Mouse (Mus musculus): Measurements from ENCODE around the gene Bend3. TPM values are rescaled to one million over a fixed set of nuclear protein-coding genes. Genes with fewer than 3 reads are reported as not detected.

Gene Bend3
- polyA plus RNA-seq (2014; fragmentation: Nextera tagmentation; extraction: Ambion mirVana): 4.6 and 5.6 TPM in 2 replicates

- under 1% methylated on average over 81 of the region's 101 CpGs for WGBS
- no peaks in the 10 kb centered on the region for H3K27me3 ChIP-seq (ENCODE audit: control insufficient read depth, insufficient read depth, low read length)
- peak within 1 kb of the TSS; percentile 95 for H3K9ac ChIP-seq (ENCODE audit: low read length)
- peak; percentile 32 for ATAC-seq (ENCODE audit: insufficient number of reproducible peaks, insufficient read depth, low FRiP score, low read depth)
- H3K9me3 ChIP-seq (ENCODE audit: control insufficient read depth, low read length): no peaks in the 10 kb centered on the region
- H3K4me1 ChIP-seq (ENCODE audit: control insufficient read depth in 2 of 2, insufficient read depth in 2 of 2, low read length in 2 of 2): peaks cover 9 to 30% of the 10 kb centered on the region in 2 experiments; a peak in 3 of 4 replicates
- peak within 1 kb of the TSS; percentile 89 to 90 for H3K4me3 ChIP-seq (ENCODE audit: control insufficient read depth in 1 of 2, insufficient read depth in 1 of 2, low read depth in 1 of 2, low read length in 2 of 2)
- H3K27ac ChIP-seq (replicated peaks in 1 of 2; ENCODE audit: control insufficient read depth in 1 of 2, insufficient read depth in 1 of 2, low read depth in 2 of 2, low read length in 2 of 2): peak within 1 kb of the TSS; percentile 86 to 98
- H3K4me2 ChIP-seq (ENCODE audit: low read length): peak within 1 kb of the TSS; percentile 96
- H3K36me3 ChIP-seq (ENCODE audit: control insufficient read depth, insufficient read depth, low read length): no peaks in the 10 kb centered on the region
Measured at GRCm38 (mm10) chr10:43478751-43479435, at the start of gene Bend3. Bend3 (plus strand) TSS chr10:43478831.

- no peak overlapping the region for H3K4me3 ChIP-seq (ENCODE audit: control insufficient read depth in 1 of 2, insufficient read depth in 1 of 2, low read depth in 1 of 2, low read length in 2 of 2)
- H3K27me3 ChIP-seq (ENCODE audit: control insufficient read depth, insufficient read depth, low read length): no peaks in the 10 kb centered on the region
Measured at GRCm38 (mm10) chr10:43430606-43431005, 48.0 kb upstream of the Bend3 start.

GRCm38 (mm10) chr10:43434326-43434725 is 44.3 kb upstream of the Bend3 start:
- no peak overlapping the region for H3K4me2 ChIP-seq (ENCODE audit: low read length)
- no peak overlapping the region for H3K27ac ChIP-seq (replicated peaks in 1 of 2; ENCODE audit: control insufficient read depth in 1 of 2, insufficient read depth in 1 of 2, low read depth in 2 of 2, low read length in 2 of 2)
- 92% methylated on average over 4 of the region's 4 CpGs for WGBS
- no peaks in the 10 kb centered on the region for H3K36me3 ChIP-seq (ENCODE audit: control insufficient read depth, insufficient read depth, low read length)
- H3K4me1 ChIP-seq (ENCODE audit: control insufficient read depth in 2 of 2, insufficient read depth in 2 of 2, low read length in 2 of 2): peaks cover under 1% of the 10 kb centered on the region in 2 experiments; a peak in 2 of 4 replicates
- no peak overlapping the region for H3K4me3 ChIP-seq (ENCODE audit: control insufficient read depth in 1 of 2, insufficient read depth in 1 of 2, low read depth in 1 of 2, low read length in 2 of 2)
- H3K9me3 ChIP-seq (ENCODE audit: control insufficient read depth, low read length): peaks cover 12% of the 10 kb centered on the region; the same call in 1 of the 2 replicates
- no peaks in the 10 kb centered on the region for H3K27me3 ChIP-seq (ENCODE audit: control insufficient read depth, insufficient read depth, low read length)
- no peak for ATAC-seq (ENCODE audit: insufficient number of reproducible peaks, insufficient read depth, low FRiP score, low read depth)
- H3K9ac ChIP-seq (ENCODE audit: low read length): no peak overlapping the region

More at GRCm38 (mm10) chr10:43430606-43431005, 48.0 kb upstream of the Bend3 start:
- 83% methylated on average over 5 of the region's 5 CpGs for WGBS
- Histone ChIP-seq H3K9ac (ENCODE audit: low read length) (no peak overlapping the region), H3K27ac (replicated peaks in 1 of 2; ENCODE audit: control insufficient read depth in 1 of 2, insufficient read depth in 1 of 2, low read depth in 2 of 2, low read length in 2 of 2) (no peak overlapping the region), H3K9me3 (ENCODE audit: control insufficient read depth, low read length) (peaks cover 10% of the 10 kb centered on the region; the same call in 1 of the 2 replicates), H3K4me1 (ENCODE audit: control insufficient read depth in 2 of 2, insufficient read depth in 2 of 2, low read length in 2 of 2) (peaks cover 7 to 8% of the 10 kb centered on the region in 2 experiments; a peak in 3 of 4 replicates), H3K4me2 (ENCODE audit: low read length) (no peak overlapping the region), H3K36me3 (ENCODE audit: control insufficient read depth, insufficient read depth, low read length) (no peaks in the 10 kb centered on the region)
- ATAC-seq (ENCODE audit: insufficient number of reproducible peaks, insufficient read depth, low FRiP score, low read depth): no peak

GRCm38 (mm10) chr10:43435757-43436156 is 42.9 kb upstream of the Bend3 start:
- Histone ChIP-seq H3K27me3 (ENCODE audit: control insufficient read depth, insufficient read depth, low read length) (no peaks in the 10 kb centered on the region), H3K9ac (ENCODE audit: low read length) (no peak overlapping the region), H3K27ac (replicated peaks in 1 of 2; ENCODE audit: control insufficient read depth in 1 of 2, insufficient read depth in 1 of 2, low read depth in 2 of 2, low read length in 2 of 2) (no peak overlapping the region), H3K4me3 (ENCODE audit: control insufficient read depth in 1 of 2, insufficient read depth in 1 of 2, low read depth in 1 of 2, low read length in 2 of 2) (no peak overlapping the region), H3K4me1 (ENCODE audit: control insufficient read depth in 2 of 2, insufficient read depth in 2 of 2, low read length in 2 of 2) (peaks cover 4 to 8% of the 10 kb centered on the region in 2 experiments; a peak in 2 of 4 replicates), H3K9me3 (ENCODE audit: control insufficient read depth, low read length) (peaks cover 6% of the 10 kb centered on the region; the same call in 1 of the 2 replicates), H3K4me2 (ENCODE audit: low read length) (no peak overlapping the region), H3K36me3 (ENCODE audit: control insufficient read depth, insufficient read depth, low read length) (no peaks in the 10 kb centered on the region)
- WGBS: 93% methylated on average over 3 of the region's 3 CpGs
- no peak for ATAC-seq (ENCODE audit: insufficient number of reproducible peaks, insufficient read depth, low FRiP score, low read depth)

- H3K36me3 ChIP-seq (ENCODE audit: control insufficient read depth, insufficient read depth, low read length): no peaks in the 10 kb centered on the region
Measured at GRCm38 (mm10) chr10:43439492-43439941, 39.1 kb upstream of the Bend3 start.

GRCm38 (mm10) chr10:43440050-43440449 is 38.6 kb upstream of the Bend3 start:
- WGBS: 79% methylated on average over 13 of the region's 13 CpGs
- Histone ChIP-seq H3K4me2 (ENCODE audit: low read length) (no peak overlapping the region), H3K4me1 (ENCODE audit: control insufficient read depth in 2 of 2, insufficient read depth in 2 of 2, low read length in 2 of 2) (peaks cover 4 to 8% of the 10 kb centered on the region in 2 experiments; a peak in 2 of 4 replicates), H3K36me3 (ENCODE audit: control insufficient read depth, insufficient read depth, low read length) (no peaks in the 10 kb centered on the region), H3K9me3 (ENCODE audit: control insufficient read depth, low read length) (0 out of 2 replicates have a peak, but pooled peaks cover 6% of the 10 kb centered on the region), H3K4me3 (ENCODE audit: control insufficient read depth in 1 of 2, insufficient read depth in 1 of 2, low read depth in 1 of 2, low read length in 2 of 2) (no peak overlapping the region), H3K27ac (replicated peaks in 1 of 2; ENCODE audit: control insufficient read depth in 1 of 2, insufficient read depth in 1 of 2, low read depth in 2 of 2, low read length in 2 of 2) (no peak overlapping the region), H3K9ac (ENCODE audit: low read length) (no peak overlapping the region), H3K27me3 (ENCODE audit: control insufficient read depth, insufficient read depth, low read length) (no peaks in the 10 kb centered on the region)
- ATAC-seq (ENCODE audit: insufficient number of reproducible peaks, insufficient read depth, low FRiP score, low read depth): no peak

More at GRCm38 (mm10) chr10:43439492-43439941, 39.1 kb upstream of the Bend3 start:
- H3K4me1 ChIP-seq (ENCODE audit: control insufficient read depth in 2 of 2, insufficient read depth in 2 of 2, low read length in 2 of 2): peaks cover 4 to 8% of the 10 kb centered on the region in 2 experiments; a peak in 2 of 4 replicates
- no peak overlapping the region for H3K4me3 ChIP-seq (ENCODE audit: control insufficient read depth in 1 of 2, insufficient read depth in 1 of 2, low read depth in 1 of 2, low read length in 2 of 2)
- WGBS: 36% methylated on average over 7 of the region's 7 CpGs
- H3K27ac ChIP-seq (replicated peaks in 1 of 2; ENCODE audit: control insufficient read depth in 1 of 2, insufficient read depth in 1 of 2, low read depth in 2 of 2, low read length in 2 of 2): no peak overlapping the region
- no peak overlapping the region for H3K4me2 ChIP-seq (ENCODE audit: low read length)
- no peaks in the 10 kb centered on the region for H3K27me3 ChIP-seq (ENCODE audit: control insufficient read depth, insufficient read depth, low read length)
- 0 out of 2 replicates have a peak, but pooled peaks cover 6% of the 10 kb centered on the region for H3K9me3 ChIP-seq (ENCODE audit: control insufficient read depth, low read length)
- H3K9ac ChIP-seq (ENCODE audit: low read length): no peak overlapping the region
- no peak for ATAC-seq (ENCODE audit: insufficient number of reproducible peaks, insufficient read depth, low FRiP score, low read depth)

GRCm38 (mm10) chr10:43440981-43441740 is 37.5 kb upstream of the Bend3 start:
- Histone ChIP-seq H3K4me1 (ENCODE audit: control insufficient read depth in 2 of 2, insufficient read depth in 2 of 2, low read length in 2 of 2) (peaks cover 4 to 8% of the 10 kb centered on the region in 2 experiments; a peak in 2 of 4 replicates), H3K4me3 (ENCODE audit: control insufficient read depth in 1 of 2, insufficient read depth in 1 of 2, low read depth in 1 of 2, low read length in 2 of 2) (no peak overlapping the region), H3K4me2 (ENCODE audit: low read length) (no peak overlapping the region), H3K27ac (replicated peaks in 1 of 2; ENCODE audit: control insufficient read depth in 1 of 2, insufficient read depth in 1 of 2, low read depth in 2 of 2, low read length in 2 of 2) (no peak overlapping the region), H3K27me3 (ENCODE audit: control insufficient read depth, insufficient read depth, low read length) (no peaks in the 10 kb centered on the region), H3K36me3 (ENCODE audit: control insufficient read depth, insufficient read depth, low read length) (no peaks in the 10 kb centered on the region), H3K9me3 (ENCODE audit: control insufficient read depth, low read length) (no peaks in the 10 kb centered on the region), H3K9ac (ENCODE audit: low read length) (no peak overlapping the region)
- WGBS: 76% methylated on average over 15 of the region's 15 CpGs
- no peak for ATAC-seq (ENCODE audit: insufficient number of reproducible peaks, insufficient read depth, low FRiP score, low read depth)
